Mouse (Mus musculus) large intestine, adult 2 months (tissue): Measurements from ENCODE around the gene Kcnj9. TPM values are rescaled to one million over a fixed set of nuclear protein-coding genes. Genes with fewer than 3 reads are reported as not detected.

ENCODE experiments used
- polyA plus RNA-seq: library from polyadenylated mRNA; depleted of rRNA; stranded (reverse); fragments of >200 nt; gene quantifications from 2 replicates; pipeline ENCODE4 v1.2.3, GENCODE M21; 2012; rRNA removed

Gene Kcnj9
- polyA plus RNA-seq, 1 experiment = 0.11 TPM

Other genes with a start within 250 kb of the Kcnj9 start
- 66.6 and 76.3 TPM in 2 replicates for gene Copa, start 246.8 kb downstream of the Kcnj9 start, polyA plus RNA-seq
- 108 and 149 TPM in 2 replicates for gene Ncstn, start 246.5 kb downstream of the Kcnj9 start, polyA plus RNA-seq
- 81.2 and 108 TPM in 2 replicates for gene Pex19, start 202.6 kb downstream of the Kcnj9 start, polyA plus RNA-seq
- gene Dcaf8, start 181.2 kb downstream of the Kcnj9 start, polyA plus RNA-seq = 25.3 and 37.6 TPM in 2 replicates
- 29.7 and 34.1 TPM in 2 replicates for gene Pea15a, start 122.5 kb downstream of the Kcnj9 start, polyA plus RNA-seq
- 1.2 TPM in 2 replicates for gene Casq1, start 109.5 kb downstream of the Kcnj9 start, polyA plus RNA-seq
- 0.05 and 0.10 TPM in 2 replicates for gene Atp1a4, start 70.9 kb downstream of the Kcnj9 start, polyA plus RNA-seq
- 51.8 and 64.4 TPM in 2 replicates for gene Igsf8, start 67.7 kb downstream of the Kcnj9 start, polyA plus RNA-seq
- gene Atp1a2, start 31.3 kb downstream of the Kcnj9 start, polyA plus RNA-seq = 6.4 and 9.1 TPM in 2 replicates
- 0.86 and 1.5 TPM in 2 replicates for gene Kcnj10, start 11.9 kb upstream of the Kcnj9 start, polyA plus RNA-seq
- 3.4 and 5.4 TPM in 2 replicates for gene Pigm, start 47.2 kb upstream of the Kcnj9 start, polyA plus RNA-seq
- 3.1 and 4.7 TPM in 2 replicates for gene Slamf9, start 146.0 kb upstream of the Kcnj9 start, polyA plus RNA-seq
- 109 and 288 TPM in 2 replicates for gene Igsf9, start 152.5 kb upstream of the Kcnj9 start, polyA plus RNA-seq
- gene Tagln2, start 170.7 kb upstream of the Kcnj9 start, polyA plus RNA-seq = 301 and 312 TPM in 2 replicates
- gene Cfap45, start 191.5 kb upstream of the Kcnj9 start, polyA plus RNA-seq = 0.10 and 0.21 TPM in 2 replicates
- 0.16 and 0.42 TPM in 2 replicates for gene Vsig8, start 226.6 kb upstream of the Kcnj9 start, polyA plus RNA-seq